Mouse (Mus musculus): ENCODE data around the gene Dct.

Gene Dct

DNA sequence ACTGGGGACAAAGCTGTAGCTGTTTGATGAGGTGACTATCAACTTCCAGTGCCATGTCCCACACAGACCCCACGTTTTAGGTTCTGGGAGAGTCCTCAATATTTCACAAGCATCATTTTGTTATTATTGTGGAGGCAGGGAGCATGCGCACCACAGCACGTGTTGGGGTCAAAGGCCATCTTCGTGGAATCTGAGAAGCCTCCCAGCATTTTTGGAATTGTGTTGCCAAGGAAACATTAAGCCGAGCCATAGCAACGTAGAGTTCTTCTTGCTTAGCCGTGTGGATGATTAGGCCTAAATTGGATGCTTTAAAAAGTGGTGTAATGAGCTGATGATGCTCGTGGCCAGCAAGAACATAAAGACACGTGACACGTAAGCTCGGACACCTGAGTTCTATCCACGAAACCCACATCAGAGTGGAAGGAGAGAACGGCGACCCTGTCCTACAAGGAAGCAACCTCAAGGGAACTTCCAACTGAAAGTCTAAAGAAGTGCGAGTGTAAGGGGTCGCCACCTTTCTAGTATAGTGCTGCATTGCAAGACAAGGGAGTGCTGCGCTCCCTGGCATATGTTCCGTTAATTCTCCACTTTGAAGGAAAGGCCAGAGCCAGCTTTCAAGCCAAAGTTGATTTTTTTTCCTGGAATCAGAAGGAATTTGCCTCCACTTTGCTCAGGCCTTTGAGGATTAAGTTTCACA is 9.8 kb downstream of the Dct start:
- no peak for DNase-seq

GRCm38 (mm10) chr14:118040550-118041250 is 11.3 kb downstream of the Dct start:
- no peak for DNase-seq

- no peak for DNase-seq
These were observed 13.0 kb downstream of the Dct start for GRCm38 (mm10) chr14:118039074-118039473.

GRCm38 (mm10) chr14:118027564-118027963 is 24.5 kb downstream of the Dct start:
- DNase-seq: no peak

- no peak for DNase-seq
These were observed 30.0 kb downstream of the Dct start for GRCm38 (mm10) chr14:118021867-118022543.

DNA sequence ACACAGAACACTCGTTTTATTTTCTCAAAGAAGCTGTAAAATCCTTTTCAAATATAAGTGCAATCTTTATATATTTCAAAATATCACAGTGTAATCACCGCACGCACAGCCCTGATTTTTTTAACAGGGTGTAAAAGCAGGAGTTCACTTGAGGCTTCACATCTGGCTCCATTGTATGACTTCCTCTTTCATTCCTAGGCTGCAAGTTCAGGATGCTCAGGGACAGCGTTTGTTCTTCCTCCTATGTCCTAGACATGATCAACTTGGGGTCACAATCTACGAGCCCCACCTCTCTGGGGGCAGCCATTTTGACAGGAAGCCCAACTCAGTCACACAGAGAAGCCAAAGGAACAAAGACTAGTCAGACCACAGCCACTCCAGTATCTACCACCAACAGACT is 32.7 kb downstream of the Dct start:
- no peak for DNase-seq

- DNase-seq: no peak
These were observed 38.8 kb downstream of the Dct start for GRCm38 (mm10) chr14:118013237-118013636.

GRCm38 (mm10) chr14:118009541-118009940 is 42.5 kb downstream of the Dct start:
- no peak for DNase-seq

GRCm38 (mm10) chr14:118005697-118006096 is 46.3 kb downstream of the Dct start:
- peak; percentile 23 for DNase-seq

DNA sequence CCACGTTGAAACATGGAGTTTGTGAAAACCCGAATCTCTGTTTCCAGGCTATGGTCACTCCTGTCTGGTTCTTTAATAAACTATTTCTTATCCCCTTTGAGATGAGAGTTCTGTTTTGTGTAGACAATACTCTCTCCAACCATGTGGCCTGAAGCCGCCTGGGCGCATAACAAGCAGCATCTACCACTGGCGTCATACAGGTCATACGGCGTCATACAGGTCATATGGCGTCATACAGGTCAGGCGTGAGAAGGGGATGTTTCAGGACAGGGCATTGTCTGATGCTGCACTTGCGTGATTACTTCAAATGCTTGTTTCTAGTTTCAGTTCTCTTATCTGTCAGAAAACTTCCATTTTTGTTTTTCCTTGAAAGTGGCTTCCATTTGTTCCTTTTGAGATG is 47.6 kb downstream of the Dct start:
- DNase-seq: no peak

DNA sequence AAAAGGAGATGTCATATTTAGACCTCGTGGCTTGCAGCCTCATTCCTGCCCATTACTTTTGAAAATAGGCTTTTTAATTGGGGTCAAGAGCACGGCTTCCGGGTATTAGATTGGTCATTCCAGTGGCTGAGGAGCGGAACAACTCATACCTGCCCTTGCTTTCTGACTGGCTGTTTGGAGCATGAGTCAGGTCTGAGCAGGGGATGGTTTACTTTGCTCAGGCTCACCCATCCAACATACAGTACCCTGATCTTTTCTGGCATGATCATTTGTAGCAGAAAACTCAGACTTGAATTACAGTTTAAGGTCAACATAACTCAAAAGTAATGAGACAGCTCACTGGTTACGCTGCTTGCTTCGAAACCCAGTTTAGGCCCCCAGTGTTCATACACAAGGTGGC is 58.2 kb downstream of the Dct start:
- no peak for DNase-seq

GRCm38 (mm10) chr14:117992600-117993256 is 59.3 kb downstream of the Dct start:
- DNase-seq: no peak

DNA sequence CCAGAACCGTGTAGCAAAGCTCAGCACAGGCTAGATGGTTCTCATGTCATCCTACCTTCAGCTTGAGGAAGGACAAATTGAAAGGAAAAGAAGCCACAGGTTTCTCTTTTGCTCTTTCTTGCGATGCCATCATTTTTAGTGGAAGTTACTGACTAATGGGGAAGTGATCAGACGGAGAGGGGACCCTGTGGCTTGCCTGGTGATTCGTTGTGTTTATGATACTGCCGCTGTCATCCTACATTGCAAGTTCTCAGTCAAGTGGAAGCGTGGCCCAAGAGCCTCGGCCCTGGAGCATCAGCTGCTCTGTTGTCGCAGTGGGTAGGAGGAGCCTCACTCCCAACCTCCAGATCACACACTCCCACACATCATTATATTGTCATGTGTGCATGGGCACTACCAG is 61.8 kb downstream of the Dct start:
- no peak for DNase-seq

DNA sequence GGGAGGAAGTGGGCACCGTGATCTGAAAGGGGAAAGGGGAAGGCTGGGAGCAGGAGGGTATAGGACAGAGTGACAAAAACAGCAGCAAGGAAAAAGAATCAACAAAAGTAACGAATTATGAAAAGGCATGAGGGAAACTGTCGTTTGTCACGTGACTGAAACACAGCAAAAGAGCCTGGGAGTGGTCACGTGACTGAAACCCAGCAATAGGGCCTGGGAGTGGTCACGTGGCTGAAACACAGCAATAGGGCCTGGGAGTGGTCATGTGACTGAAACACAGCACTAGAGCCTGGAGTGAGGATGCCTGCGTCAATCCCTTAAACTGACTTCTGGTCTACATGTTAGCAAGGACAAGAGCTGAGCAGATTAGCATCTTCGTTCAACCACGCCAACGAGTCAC is 63.6 kb downstream of the Dct start:
- no peak for DNase-seq

DNA sequence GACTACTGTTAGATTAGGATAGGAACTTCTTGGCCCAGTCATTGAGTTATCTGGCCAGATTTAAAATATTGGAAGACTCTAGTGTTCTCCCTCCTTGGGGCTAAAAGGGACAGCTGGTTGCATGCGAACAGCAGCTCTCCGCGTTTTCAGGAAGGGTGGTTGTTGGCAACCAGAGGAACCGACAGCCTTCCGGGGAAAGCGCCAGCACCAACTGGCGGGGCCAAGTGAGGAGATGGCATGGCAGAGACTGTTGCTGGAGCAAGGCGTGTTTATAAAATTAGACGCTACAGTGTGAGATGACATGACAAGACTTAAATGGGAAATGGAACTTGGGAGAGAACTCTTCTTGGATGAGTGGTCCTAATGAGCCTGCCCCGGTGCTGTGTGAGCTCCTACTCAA is 70.5 kb downstream of the Dct start:
- no peak for DNase-seq

DNA sequence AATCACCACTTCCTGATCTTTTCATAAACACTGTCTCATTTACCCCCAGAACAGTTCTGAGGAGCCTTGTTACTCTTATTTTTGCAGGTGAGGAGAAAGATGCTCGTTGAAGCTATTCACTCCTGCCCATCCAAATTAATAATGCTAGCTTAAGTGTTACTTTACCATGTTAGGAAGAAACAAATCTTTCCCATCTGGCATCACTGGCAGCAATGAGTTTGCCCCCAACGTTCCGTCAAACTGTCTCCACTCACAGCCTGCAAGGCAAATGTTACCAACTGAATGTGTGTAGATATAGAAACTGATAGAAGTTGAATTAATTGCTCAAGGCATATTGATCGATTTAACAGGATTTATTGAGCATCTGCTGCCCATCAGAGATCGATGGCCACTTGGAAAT is 79.5 kb downstream of the Dct start:
- no peak for DNase-seq
